Mouse (Mus musculus) lung, postnatal 0 days (tissue): ENCODE measurements around the gene Vmn1r30. TPM values are rescaled to one million over a fixed set of nuclear protein-coding genes. Genes with fewer than 3 reads are reported as not detected.

Source experiments
- ATAC-seq: fragments of 200-750 bp; cut with Nextera tagmentation; 2 replicates; pipeline ENCODE4 v1.8.0; 2017; ENCODE audit warnings: moderate library complexity
- DNase-seq: peaks from one replicate; pipeline ENCODE4 v3.0.0-alpha.2; 2016; ENCODE audit warnings: low spot score
- H3K27ac ChIP-seq: fragments of 300-500 bp; sonication (generic); 2 replicates; pipeline ENCODE4 v1.5.1; 2014; ENCODE audit warnings: antibody characterized with exemption, mild to moderate bottlenecking, low read length, mixed read lengths
- H3K27me3 ChIP-seq: fragments of 300-500 bp; sonication (generic); replicated peaks from 2 replicates; pipeline ENCODE4 v1.6.1; 2014; ENCODE audit warnings: low read length, mixed read lengths; ENCODE audit not compliant: insufficient read depth
- H3K36me3 ChIP-seq: fragments of 300-500 bp; sonication (generic); 2 replicates; pipeline ENCODE4 v1.6.1; 2014; ENCODE audit warnings: low read length, mixed read lengths; ENCODE audit not compliant: insufficient read depth
- H3K4me1 ChIP-seq: fragments of 300-500 bp; sonication (generic); 2 replicates; pipeline ENCODE4 v1.6.1; 2014; ENCODE audit warnings: antibody characterized with exemption, low read depth, low read length, mixed read lengths; ENCODE audit not compliant: insufficient read depth
- H3K4me2 ChIP-seq: fragments of 300-500 bp; sonication (generic); replicated peaks from 2 replicates; pipeline ENCODE4 v1.6.1; 2014; ENCODE audit warnings: low read depth, mild to moderate bottlenecking, low read length, moderate library complexity, mixed read lengths
- H3K4me3 ChIP-seq: fragments of 300-500 bp; sonication (generic); 2 replicates; pipeline ENCODE4 v1.5.1; 2014; ENCODE audit warnings: low read depth, low read length
- H3K9ac ChIP-seq: fragments of 300-500 bp; sonication (generic); replicated peaks from 2 replicates; pipeline ENCODE4 v1.6.1; 2014; ENCODE audit warnings: low read depth, mild to moderate bottlenecking
- H3K9me3 ChIP-seq: fragments of 300-500 bp; sonication (generic); 2 replicates; pipeline ENCODE4 v1.6.1; 2016; ENCODE audit warnings: low read length, mixed read lengths
- CTCF ChIP-seq: IDR thresholded peaks from 2 replicates; pipeline ENCODE4 v1.5.1; 2016; ENCODE audit warnings: antibody characterized with exemption, mild to moderate bottlenecking
- EP300 ChIP-seq: IDR thresholded peaks from 2 replicates; pipeline ENCODE4 v1.6.1; 2016; ENCODE audit warnings: antibody characterized with exemption, mild to moderate bottlenecking, control low read depth
- WGBS: fragments of 180-500 bp; shearing (Covaris S2); extraction: QIAGEN DNeasy Blood & Tissue Kit; methylation state at CpG from one replicate; pipeline ENCODE4 v1.1.7; 2014; 5-methylcytosine and 5-hydroxymethylcytosine counted together
- polyA plus RNA-seq: library from polyadenylated mRNA; unstranded; fragments of >200 nt; fragmentation: Nextera tagmentation; extraction: Ambion mirVana; gene quantifications from 2 replicates; pipeline ENCODE4 v1.2.1, GENCODE M21; 2015

Vmn1r30 gene
- not detected in 2 replicates for polyA plus RNA-seq

- no peak for ATAC-seq
- Histone ChIP-seq H3K27ac (no peak within 1 kb of the TSS), H3K4me1 (no peaks in the 10 kb centered on the region), H3K4me3 (no peak within 1 kb of the TSS), H3K27me3 (no peaks in the 10 kb centered on the region), H3K9ac (no peak within 1 kb of the TSS), H3K9me3 (no peaks in the 10 kb centered on the region), H3K4me2 (no peak within 1 kb of the TSS), H3K36me3 (no peaks in the 10 kb centered on the region)
- DNase-seq: no peak
- TF ChIP-seq EP300 (no peak), CTCF (no peak)
These were observed at the start of gene Vmn1r30 for GRCm38 (mm10) chr6:58443285-58443684. Gene Vmn1r30 (minus strand): TSS chr6:58443385.

- TF ChIP-seq CTCF (no peak), EP300 (no peak)
- Histone ChIP-seq H3K27me3 (no peaks in the 10 kb centered on the region), H3K36me3 (no peaks in the 10 kb centered on the region), H3K27ac (no peak within 1 kb of the TSS), H3K9me3 (no peaks in the 10 kb centered on the region), H3K4me1 (no peaks in the 10 kb centered on the region), H3K9ac (no peak within 1 kb of the TSS), H3K4me3 (no peak within 1 kb of the TSS), H3K4me2 (no peak within 1 kb of the TSS)
- DNase-seq (no peak), ATAC-seq (no peak)
- WGBS: 79% methylated on average over 1 of the region's 1 CpGs
These were observed 32.0 kb upstream of the Vmn1r30 start, which contains the start of gene Vmn1r31 for GRCm38 (mm10) chr6:58475230-58475629. Gene Vmn1r31 (minus strand): TSS chr6:58475330.

Other genes with a start within 250 kb of the Vmn1r30 start
- gene Vmn1r27, start 224.6 kb downstream of the Vmn1r30 start, polyA plus RNA-seq: not detected in 2 replicates
- not detected in 2 replicates for gene Vmn1r28, start 181.3 kb downstream of the Vmn1r30 start, polyA plus RNA-seq
- not detected in 2 replicates for gene Vmn1r29, start 141.8 kb downstream of the Vmn1r30 start, polyA plus RNA-seq
- gene Vmn1r31, start 31.9 kb upstream of the Vmn1r30 start, polyA plus RNA-seq: not detected in 2 replicates
- gene Abcg2, start 141.1 kb upstream of the Vmn1r30 start, polyA plus RNA-seq: 38.4 and 43.5 TPM in 2 replicates